Mouse (Mus musculus) gonadal fat pad, adult 2 months (tissue): ENCODE measurements around the gene Trim29. TPM values are rescaled to one million over a fixed set of nuclear protein-coding genes. Genes with fewer than 3 reads are reported as not detected.

ENCODE experiments used
- DNase-seq: peaks from one replicate; pipeline ENCODE4 v3.0.0-alpha.2; 2012; ENCODE audit warnings: low read depth
- polyA plus RNA-seq: library from polyadenylated mRNA; depleted of rRNA; stranded (reverse); fragments of >200 nt; gene quantifications from 2 replicates; pipeline ENCODE4 v1.2.3, GENCODE M21; 2012

The Trim29 gene
- polyA plus RNA-seq, 1 experiment, result 8.9 TPM

DNA sequence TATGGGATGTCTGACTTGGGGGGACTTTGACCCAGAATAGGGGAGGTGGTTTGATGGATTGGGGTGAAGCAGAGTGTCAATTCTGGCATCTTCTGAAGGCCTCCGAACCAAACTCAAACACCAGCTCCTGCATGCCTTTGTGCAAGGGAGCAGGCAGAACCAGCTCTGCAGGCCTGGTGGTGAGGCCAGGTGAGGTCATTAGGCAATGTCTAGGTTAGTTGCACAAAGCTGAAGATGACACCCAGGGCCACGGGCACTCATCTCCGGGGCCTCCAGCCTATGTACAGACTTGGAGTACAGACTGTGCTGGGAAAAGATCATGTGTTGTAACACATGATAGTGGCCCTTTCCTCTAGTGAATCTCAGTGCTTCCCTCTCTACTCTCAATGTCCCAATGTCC lies 3.2 kb downstream of the Trim29 start:
- DNase-seq, result peak; percentile 93

DNA sequence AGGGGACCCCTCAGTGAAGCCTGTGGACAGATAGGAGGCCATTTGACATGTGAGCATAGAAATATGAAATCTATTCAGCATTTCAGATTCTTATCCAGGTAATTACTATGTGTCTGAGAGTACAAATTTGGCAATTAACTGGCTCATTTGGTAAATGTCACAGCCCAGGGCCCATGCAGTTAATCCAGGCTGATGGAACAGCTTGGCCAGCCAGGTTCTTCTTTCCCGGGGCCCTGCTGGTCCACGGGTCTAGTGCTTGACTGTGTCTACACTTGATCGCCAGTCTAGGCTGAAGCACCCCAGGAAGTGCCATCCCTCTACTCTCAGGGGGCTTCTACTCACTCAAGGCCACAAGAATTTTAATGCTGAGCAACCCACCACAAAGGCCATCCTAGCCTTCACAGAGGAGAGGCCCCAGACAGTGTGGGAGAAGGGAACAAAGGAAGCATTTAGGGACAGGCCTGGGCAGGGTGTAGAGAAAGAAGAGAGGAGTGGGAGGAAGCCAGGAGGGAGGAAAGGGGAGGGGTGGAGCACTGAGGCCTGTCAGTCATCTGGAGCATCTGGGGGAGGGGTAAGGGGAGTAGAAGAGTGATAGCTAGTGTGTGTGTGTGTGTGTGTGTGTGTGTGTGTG lies 4.8 kb downstream of the Trim29 start:
- DNase-seq, result peak; percentile 86

DNA sequence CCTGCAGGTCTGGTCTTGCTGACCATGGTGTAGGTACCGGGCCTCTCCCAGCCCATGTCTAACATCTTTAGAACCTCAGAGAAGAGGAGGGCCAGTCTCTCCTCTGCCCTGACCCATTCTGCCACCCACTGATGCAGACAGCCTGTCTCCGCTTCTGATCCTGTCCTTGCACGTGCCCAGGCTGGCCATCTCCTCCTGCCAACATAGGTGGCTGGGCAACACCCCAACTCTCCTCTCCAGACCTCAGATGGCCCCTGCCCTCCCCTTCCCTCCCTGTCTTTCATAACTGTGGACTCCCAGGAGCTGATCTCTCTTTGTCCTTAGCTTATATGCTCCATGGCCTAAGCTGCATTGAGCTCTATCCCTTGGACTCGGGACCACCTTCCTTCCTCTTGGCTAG lies 5.8 kb downstream of the Trim29 start:
- no peak for DNase-seq

DNA sequence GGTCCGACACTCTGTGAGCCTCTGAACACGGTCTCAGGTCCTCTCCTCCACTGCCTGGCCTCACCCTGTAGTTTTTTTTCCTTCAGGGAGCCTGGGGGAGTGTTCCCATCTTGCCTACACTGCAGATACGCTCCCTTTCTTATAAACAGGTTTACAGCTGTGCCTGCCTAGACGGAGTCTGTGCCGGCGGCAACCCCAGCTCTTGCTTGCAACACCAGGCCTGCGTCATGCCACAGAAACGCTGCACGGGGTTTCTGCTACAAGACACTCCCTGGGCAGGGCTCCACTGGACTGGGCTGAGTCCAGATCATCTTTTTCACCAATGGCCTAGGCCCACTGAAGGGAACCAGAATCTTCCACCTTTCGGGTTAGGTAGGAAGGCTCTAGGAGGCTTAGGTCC lies 8.0 kb downstream of the Trim29 start:
- DNase-seq, result peak; percentile 92

DNA sequence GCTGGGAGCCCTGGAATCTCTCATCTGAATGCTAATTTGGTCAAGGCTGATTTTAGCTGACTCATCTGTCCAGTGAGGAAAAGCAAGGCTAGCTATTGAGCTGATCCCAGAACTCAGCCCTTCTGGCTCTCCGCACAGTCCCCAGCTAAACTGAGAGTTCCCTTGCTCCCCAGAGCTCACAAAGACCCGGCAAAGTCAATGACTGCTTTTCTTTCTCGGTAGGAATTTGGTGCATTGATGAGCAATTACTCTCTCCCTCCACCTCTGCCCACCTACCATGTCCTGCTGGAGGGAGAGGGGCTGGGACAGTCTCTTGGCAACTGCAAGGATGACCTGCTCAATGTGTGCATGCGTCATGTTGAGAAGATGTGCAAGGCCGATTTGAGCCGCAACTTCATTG lies 11.3 kb downstream of the Trim29 start:
- no peak for DNase-seq

DNA sequence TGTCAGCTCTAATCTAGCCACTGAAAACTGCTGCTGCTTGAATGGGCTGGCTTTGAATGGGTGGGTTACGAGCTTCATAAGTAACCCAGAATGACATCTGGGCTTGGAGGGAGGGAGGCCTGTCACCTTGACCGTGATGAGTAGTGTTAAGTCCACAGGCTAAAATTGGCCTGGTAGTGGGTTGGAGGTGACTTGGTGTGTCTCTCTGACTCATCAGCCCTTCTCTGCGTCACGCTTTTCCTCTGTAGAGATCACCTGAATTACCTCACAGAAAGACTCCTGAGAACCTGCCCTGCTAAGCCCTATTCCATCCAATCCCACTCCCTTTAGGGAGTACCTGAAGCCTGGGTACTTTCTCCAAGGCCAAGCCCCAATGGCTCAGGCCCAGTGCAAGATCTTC lies 12.0 kb downstream of the Trim29 start:
- no peak for DNase-seq

DNA sequence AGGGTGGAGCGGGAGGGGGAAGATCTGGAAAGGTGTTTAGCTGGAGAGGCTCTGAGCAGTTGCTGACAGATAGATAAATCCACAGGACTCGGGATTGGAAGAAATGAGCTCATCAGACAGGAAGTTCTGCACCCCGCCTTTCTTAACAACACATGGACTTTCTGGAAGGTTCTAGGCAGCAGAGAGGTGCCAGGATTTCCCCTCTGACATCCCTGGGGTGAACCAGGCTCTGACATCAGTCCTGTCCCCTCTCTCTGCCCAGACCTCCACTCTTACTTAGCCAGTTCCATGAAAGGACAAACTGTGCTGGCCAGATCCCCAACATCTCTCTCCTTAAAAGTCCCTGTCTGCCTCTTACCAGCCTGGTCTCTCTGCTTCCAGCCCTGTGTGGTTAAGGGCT lies 14.8 kb downstream of the Trim29 start:
- no peak for DNase-seq

DNA sequence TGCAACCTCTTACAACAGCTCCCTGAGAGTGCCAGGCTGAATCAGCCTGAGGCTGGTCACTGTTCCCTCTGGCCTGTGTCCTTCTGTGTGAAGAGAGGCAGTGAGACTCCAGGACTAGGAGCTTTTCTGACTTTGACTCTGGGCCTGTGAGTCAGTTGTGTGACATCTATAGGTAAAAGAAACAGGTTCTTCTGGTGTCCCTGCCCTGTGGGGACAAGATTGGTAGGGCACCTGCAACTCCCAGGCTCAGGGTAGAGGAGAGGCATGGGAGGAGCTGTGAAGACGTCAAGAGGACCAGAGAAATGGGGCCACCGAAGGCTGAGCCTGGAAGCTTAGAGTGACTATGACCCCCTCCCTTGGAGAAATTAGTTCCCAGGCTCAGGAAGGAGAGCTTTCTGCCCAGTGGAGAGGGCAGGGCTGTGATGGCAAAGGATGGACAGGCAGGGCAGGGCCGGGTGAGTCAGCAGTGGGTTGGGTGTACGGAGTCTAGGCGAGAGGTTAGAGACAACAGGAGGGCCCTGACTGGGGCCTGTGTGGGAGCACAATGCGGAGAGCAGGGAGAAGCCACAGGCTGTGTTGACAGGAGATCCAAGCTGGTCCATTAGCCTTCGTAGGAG lies 15.5 kb downstream of the Trim29 start:
- peak; percentile 81 for DNase-seq

DNA sequence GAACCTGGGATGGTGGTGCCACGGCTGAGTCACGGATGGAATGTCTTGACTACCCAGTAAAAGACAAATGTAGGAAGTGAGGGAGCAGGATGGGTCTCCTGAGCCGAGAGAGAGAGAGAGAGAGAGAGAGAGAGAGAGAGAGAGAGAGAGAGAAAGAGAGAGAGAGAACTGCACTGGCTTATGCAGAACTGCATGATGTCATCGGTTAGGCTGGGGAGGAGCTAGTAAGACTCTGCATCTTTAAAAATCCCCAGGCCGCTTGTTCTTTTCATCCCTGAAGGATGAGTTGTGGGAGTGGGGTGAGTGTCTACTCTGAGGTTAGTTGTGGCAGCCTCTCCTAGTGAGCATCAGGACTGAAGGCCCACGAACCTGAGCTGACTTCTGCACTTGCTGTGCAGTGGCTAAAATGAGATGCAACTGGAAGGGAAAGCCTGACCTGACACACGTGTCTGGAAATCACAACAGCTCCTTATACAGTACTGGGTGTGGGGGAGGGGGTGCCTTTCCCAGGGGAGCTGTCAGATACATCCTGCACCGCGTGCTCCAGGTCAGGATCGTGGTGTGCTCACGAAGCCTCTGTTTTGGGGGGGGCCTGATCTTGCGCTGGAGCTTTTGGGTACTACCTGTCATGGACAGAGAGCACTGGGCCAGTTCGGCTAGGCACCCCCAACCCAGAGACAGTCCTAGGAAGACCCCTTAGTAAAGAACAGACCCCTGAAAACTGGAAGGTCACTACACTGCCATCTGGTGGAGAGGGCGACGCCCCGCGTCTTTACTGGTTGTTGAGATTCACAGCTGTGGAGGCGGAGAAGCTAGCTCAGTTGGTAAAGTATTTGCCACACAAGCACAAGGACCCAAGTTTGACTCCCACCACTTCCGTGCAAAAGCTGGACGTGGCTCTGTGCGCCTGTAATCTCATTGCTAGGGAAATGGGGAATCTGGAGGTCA lies 16.8 kb downstream of the Trim29 start:
- DNase-seq, result no peak

DNA sequence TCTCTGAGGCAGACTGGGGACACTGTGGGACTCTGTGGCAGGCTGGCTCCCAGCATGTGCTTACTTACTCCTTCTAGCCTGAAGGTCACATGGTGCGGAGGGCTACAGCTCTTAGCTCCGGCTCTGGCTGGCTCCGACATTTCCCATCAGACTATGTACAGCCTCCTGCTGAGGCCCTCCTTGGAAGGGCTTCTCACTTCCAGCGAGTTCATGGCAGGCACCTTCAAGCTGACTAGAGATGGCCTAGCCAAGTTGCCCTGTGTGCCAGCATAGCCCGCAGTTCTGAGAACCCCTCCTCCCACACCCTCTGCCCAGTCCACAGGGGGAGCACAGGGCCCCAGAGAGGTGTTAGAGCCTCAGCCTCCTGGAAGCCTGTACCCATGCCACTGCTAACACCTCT lies 19.8 kb downstream of the Trim29 start:
- no peak for DNase-seq

DNA sequence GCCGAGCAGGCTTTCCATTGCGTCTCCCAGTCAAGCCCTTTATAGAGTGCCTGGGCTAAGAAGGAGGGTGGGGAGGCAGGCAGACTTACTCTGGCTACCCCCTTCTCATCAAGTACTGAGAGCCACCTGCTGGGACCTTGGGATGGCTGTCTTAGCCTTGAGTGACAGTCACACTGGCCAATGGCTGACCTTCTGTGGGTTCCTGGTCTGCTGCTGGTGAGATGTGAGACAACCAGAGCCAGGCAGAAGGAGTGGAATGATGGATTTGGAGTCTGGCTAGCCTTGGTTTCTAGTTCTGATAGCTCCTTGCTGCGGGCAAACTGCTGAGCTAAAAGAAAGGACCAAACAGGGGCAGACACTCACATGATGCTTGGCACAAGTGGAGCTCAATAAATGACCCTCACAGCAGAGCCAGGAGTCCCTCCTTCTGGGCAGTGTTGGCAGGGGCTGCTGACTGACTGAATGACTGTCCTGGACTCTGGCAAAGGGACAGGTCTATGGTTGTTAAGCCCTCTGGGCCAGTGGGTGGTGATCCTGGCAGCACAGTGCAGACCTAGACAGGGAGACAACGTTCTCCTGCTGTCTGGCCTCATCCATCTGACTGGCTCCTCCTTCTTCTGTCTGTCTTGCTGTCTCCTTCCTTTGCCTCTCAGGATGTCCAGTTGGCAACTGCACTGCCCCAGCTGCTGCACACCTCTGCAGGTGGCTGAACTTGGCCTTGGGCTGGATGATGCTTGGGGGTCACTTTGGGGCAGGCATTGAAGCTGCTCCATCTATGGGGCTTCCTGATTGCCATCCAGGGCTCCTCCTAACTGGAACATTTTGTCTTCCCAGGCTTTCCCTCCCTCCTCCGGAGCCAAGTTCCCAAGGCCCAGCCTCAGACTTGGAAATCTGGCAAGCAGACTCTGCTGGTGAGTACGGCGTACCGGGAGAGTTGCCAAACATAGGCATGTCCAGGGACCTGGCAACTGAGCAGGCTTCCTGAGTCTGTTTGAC lies 21.1 kb downstream of the Trim29 start:
- no peak for DNase-seq

DNA sequence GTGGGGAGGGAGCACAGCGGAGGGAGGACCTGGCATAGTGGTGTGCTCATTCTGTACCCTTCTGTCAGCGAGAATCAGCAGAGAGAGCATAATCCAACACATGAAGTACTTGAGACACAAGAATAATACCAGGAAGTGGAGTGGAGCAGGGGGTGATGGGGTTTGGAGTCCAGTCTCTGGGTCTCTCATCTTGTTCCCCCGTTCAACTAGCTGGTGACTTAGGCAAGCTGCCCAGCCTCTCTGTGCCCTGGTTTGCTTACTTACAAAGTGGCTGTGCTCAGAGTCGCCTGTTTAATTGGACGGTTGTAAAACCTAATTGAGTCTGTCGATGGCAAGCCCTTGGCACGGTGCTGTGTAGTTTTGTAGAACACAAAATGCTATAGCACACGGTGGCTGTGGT lies 23.8 kb downstream of the Trim29 start:
- no peak for DNase-seq

DNA sequence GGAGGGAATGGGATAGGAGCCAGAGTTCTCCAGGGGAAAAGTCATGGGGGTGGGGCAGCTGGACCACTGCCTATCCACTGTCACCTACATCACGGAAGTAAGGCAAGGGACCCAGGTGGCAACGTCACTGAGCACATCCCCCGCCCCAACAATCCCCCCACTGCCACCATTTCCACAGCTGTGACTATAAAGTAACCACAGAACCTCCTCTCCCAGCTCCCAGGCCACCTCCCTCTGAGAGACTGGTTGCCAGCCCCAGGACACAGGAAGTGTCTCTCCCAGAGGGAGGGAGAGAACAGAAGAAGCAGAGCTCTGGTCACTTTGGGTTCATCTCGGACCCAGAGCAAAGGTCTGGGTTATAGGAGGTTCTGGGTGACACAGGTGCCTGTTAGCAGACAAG lies 27.0 kb downstream of the Trim29 start:
- DNase-seq, result no peak

DNA sequence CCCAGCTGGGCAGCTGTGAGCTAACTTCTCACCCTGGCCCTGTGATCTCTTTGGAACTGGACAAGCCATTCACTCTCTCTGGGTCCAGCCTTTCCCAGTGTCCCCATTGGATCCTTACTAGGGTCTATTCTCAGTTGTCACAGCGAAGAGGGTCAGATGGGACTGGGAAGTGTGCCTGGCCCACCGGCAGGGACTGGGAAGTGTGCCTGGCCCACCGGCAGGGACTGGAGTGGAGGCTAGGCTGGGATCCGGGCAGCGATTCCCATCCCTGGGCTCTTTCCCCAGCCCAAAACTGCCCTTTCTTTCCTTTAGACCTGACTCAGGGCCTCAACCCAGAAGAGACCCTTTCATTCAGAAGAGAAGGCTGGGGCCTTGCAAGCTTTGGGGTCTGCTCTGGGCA lies 27.4 kb downstream of the Trim29 start:
- no peak for DNase-seq

DNA sequence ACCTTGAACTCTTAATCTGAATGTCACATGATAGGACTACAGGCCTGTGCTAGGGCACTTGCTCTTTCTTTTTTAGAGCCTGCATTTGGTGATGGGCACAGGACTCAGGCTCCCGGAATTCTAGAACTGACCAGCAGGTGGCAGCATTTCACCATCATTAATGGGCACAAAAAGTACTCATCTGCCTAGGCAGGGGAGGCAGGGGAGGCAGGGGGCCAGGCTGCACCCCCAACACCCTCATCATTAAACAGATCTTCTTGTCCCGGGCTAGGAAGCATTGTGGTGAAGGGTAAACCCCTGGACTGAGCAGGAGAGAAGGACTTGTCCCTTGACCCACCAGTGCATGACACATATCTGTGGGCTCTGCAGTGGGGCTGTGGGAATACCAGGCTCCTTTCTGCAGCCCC lies 29.0 kb downstream of the Trim29 start:
- DNase-seq, result no peak

DNA sequence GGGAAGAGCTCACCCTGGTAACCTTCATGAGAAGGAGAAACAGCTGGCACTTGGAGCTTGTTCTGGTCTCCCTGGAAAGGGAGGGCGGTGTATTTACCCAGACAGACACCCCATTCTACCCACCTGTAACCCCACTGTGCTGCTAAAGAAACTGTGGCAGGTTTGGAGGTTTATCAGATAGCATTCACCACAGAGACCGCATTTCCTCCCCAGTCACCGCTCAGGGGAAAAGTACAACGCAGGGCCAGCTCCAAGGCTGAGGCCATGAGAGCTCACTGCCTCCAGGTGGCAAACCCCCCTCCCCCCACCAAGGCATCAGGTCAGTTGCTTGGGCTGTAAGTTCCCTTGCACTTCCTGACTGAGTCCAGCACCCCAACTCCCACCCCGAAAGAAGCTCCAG lies 39.4 kb downstream of the Trim29 start:
- no peak for DNase-seq

DNA sequence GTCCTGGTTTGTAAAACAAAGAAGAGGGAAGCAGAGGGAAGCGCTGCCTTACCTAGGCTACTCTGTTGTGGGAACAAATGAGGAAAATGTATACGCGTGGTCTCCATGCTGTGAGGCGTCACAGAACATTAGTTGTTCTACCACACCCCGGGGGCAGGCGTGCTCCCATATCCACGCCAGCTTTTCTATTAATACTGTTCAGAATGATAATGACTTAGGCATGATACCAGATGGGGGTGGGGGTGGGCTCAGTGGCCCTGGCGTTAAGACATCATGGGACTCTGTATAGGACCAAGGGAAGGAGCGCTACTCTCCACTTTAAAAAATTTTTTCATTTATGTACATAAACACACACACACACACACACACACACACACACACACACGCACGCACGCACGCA lies 40.4 kb downstream of the Trim29 start:
- no peak for DNase-seq

DNA sequence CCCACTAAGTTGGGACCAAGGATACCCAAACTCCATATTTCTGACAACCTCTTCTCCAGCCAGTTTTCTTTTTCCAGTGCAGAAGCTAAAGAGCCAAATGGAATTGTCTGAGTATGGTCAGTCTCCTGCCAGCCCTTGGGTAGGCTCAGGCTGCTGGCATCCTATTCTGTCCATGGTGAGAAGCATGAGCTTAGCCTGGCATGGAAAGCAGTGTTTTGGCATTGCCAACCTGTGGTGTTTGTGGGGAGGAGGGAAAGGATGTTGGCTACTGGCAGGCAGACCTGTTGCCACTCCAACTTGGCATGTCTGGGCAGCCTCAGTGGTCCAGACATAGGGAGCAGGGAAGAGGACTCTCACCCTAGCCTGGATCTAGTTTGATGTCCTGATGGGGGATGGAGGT lies 46.4 kb downstream of the Trim29 start:
- DNase-seq, result no peak

DNA sequence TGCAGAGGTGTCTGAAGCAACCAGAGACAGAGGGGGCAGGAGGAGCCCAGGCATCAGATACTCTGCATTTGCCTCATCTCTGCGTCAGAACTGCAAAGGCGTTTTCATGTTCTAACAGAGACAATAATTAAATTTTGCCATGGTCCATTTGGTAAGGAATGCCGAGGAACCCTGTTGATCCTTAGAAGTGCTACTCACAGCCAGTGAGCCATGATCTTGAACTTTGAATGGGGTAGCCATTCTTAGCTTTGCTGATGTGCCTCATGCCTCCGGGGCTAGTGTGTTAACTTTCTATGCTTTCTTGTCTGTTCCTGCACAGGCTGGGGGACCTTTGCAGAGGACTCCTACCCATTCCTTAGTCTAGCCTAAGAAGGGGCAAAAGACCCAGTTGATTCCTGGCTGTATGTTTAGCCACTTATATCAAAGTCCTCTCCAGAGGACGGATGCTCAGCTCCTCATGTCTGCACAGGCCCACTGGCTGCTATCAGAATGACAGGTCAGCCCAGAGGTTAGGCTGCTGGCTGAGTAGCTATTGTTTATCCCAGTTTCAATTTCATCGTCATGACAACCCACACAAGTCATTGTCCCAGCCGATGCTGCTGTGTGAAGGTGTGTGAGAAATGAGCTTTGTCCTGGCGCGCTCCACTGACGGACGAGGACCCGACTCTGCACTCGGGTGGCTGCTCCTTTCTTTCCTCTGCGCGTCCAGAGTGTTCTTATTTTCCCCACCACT lies 48.1 kb downstream of the Trim29 start:
- DNase-seq, result no peak

DNA sequence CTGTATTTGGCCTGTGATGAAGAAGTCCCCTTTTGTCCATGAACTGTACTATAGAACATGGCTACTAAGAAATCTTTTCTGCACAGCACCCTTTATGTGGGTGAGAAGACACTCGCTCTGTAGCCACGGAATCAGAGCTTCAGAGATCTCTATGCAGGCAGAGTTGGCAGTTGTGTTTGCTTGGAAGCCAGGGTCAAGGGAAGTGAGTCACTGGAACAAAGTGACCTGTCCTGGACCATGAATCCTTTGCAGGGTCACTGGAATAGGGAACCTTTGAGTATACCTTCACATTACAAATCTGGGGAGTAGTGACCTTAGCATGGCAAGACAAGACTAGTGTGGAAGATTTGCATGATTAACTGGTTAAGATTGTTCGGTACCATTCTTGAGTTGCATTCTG lies 58.1 kb downstream of the Trim29 start:
- DNase-seq, result no peak

DNA sequence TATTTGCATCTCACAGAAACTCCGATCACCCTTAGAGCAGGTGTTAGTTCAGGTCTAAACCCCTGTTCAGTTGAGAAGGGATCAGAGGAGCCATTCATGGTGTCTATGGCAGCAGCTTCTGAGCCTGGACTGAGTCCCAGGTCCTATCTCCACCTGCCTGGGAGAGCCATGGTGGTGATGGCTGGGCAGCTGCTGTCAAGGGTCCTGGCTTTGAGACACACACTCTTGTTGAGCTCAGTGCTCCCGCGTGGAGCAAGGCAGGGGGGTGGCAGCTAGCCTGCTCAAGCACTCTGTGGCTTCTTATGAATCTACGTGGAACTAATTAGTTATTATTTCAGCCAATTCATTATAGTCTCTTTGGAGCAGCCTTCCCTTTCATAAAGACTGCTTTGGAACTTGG lies 73.2 kb downstream of the Trim29 start:
- DNase-seq, result no peak
